Mouse (Mus musculus): ENCODE results near the gene Alox5. TPM values are rescaled to one million over a fixed set of nuclear protein-coding genes. Genes with fewer than 3 reads are reported as not detected.

Gene Alox5
- 0.50 TPM for total RNA-seq (2023)

GRCm38 (mm10) chr6:116460544-116461283, at the start of gene Alox5:
TSS of gene Alox5 (minus strand) at chr6:116461178.

GRCm38 (mm10) chr6:116506302-116507003, 45.5 kb upstream of the Alox5 start, which contains the start of gene Olfr212:
TSS of gene Olfr212 (plus strand) at chr6:116506516.

GRCm38 (mm10) chr6:116488791-116489190, 27.8 kb upstream of the Alox5 start, which contains the start of gene Olfr211:
TSS of gene Olfr211 (plus strand) at chr6:116489091.

Other genes starting within 250 kb of the Alox5 start
- gene Zfand4, start 197.0 kb downstream of the Alox5 start, total RNA-seq (2023), result 2.2 TPM
- 1.2 TPM for gene March8, start 123.2 kb downstream of the Alox5 start, total RNA-seq (2023)
- gene Olfr211, start 27.9 kb upstream of the Alox5 start, total RNA-seq (2023), result not detected
- not detected for gene Olfr212, start 45.3 kb upstream of the Alox5 start, total RNA-seq (2023)
- not detected for gene Olfr213, start 77.3 kb upstream of the Alox5 start, total RNA-seq (2023)
- gene Gm5580, start 90.0 kb upstream of the Alox5 start, total RNA-seq (2023), result 3.4 TPM
- gene Olfr214, start 93.1 kb upstream of the Alox5 start, total RNA-seq (2023), result not detected
- not detected for gene Olfr215, start 123.0 kb upstream of the Alox5 start, total RNA-seq (2023)
- 17.9 TPM for gene Zfp422, start 167.8 kb upstream of the Alox5 start, total RNA-seq (2023)
- gene Depp1, start 189.4 kb upstream of the Alox5 start, total RNA-seq (2023), result not detected
- 3.3 TPM for gene Rassf4, start 212.8 kb upstream of the Alox5 start, total RNA-seq (2023)

Data from CD4-positive naive resting alpha-beta T cell, adult 57 days (primary cell).